Mouse (Mus musculus) liver, embryonic 11.5 days (tissue): ENCODE measurements at regions not wholly inside any gene's neighbourhood (a gene's known extent, or its start where the extent isn't known, plus 50 kb on each side); places are given as distances from the start of the nearest gene placed in this dataset.

Experiments used
- ATAC-seq: fragments of 200-750 bp; cut with Nextera tagmentation; replicated peaks from 2 replicates; pipeline ENCODE4 v1.8.0; 2017; ENCODE audit warnings: moderate number of reproducible peaks, mild to moderate bottlenecking, moderate TSS enrichment, moderate library complexity; ENCODE audit not compliant: low FRiP score
- DNase-seq: peaks from one replicate; pipeline ENCODE4 v3.0.0-alpha.2; 2017; ENCODE audit warnings: low spot score
- H3K27ac ChIP-seq: fragments of 300-500 bp; sonication (generic); 2 replicates; pipeline ENCODE4 v1.5.1; 2014; ENCODE audit warnings: mild to moderate bottlenecking, low read depth, low read length, control low read depth
- H3K27me3 ChIP-seq: fragments of 300-500 bp; sonication (generic); replicated peaks from 2 replicates; pipeline ENCODE4 v1.6.1; 2014; ENCODE audit warnings: low read length, mixed read lengths; ENCODE audit not compliant: control insufficient read depth, insufficient read depth
- H3K36me3 ChIP-seq: fragments of 300-500 bp; sonication (generic); 2 replicates; pipeline ENCODE4 v1.6.1; 2014; ENCODE audit warnings: mild to moderate bottlenecking, low read length, moderate library complexity, mixed read lengths; ENCODE audit not compliant: control insufficient read depth, insufficient read depth
- H3K4me1 ChIP-seq: fragments of 300-500 bp; sonication (generic); replicated peaks from 2 replicates; pipeline ENCODE4 v1.6.1; 2014; ENCODE audit warnings: low read length, mixed read lengths; ENCODE audit not compliant: control insufficient read depth, insufficient read depth
- H3K4me2 ChIP-seq: fragments of 300-500 bp; sonication (generic); 2 replicates; pipeline ENCODE4 v1.6.1; 2014; ENCODE audit warnings: mild to moderate bottlenecking, control low read depth, moderate library complexity
- H3K4me3 ChIP-seq: fragments of 300-500 bp; sonication (generic); 2 replicates; pipeline ENCODE4 v1.5.1; 2014; ENCODE audit warnings: low read depth, low read length, control low read depth
- H3K9ac ChIP-seq: fragments of 300-500 bp; sonication (generic); 2 replicates; pipeline ENCODE4 v1.6.1; 2014; ENCODE audit warnings: low read depth, low read length, control low read depth
- H3K9me3 ChIP-seq: fragments of 300-500 bp; sonication (generic); 2 replicates; pipeline ENCODE4 v1.6.1; 2016; ENCODE audit warnings: low read length, inconsistent platforms, mixed read lengths; ENCODE audit not compliant: control insufficient read depth
- WGBS: fragments of 180-500 bp; shearing (Covaris S2); extraction: QIAGEN DNeasy Blood & Tissue Kit; methylation state at CpG from one replicate; pipeline ENCODE4 v1.1.7; 2014; 5-methylcytosine and 5-hydroxymethylcytosine counted together

GRCm38 (mm10) chr13:46180606-46181133 lies 92.9 kb upstream of the Stmnd1 start:
- Histone ChIP-seq H3K36me3 (no peaks in the 10 kb centered on the region), H3K27ac (no peak overlapping the region), H3K4me2 (no peak overlapping the region), H3K9me3 (no peaks in the 10 kb centered on the region), H3K4me1 (no peaks in the 10 kb centered on the region), H3K27me3 (no peaks in the 10 kb centered on the region; the same call in 1 of the 2 replicates), H3K9ac (no peak overlapping the region), H3K4me3 (no peak overlapping the region)
- DNase-seq = no peak
- 60% methylated on average over 12 of the region's 12 CpGs for WGBS
- ATAC-seq = no peak

- Histone ChIP-seq H3K4me3 (no peak overlapping the region), H3K4me1 (no peaks in the 10 kb centered on the region), H3K9ac (no peak overlapping the region), H3K27me3 (no peaks in the 10 kb centered on the region; the same call in 1 of the 2 replicates), H3K36me3 (no peaks in the 10 kb centered on the region), H3K9me3 (no peaks in the 10 kb centered on the region), H3K4me2 (no peak overlapping the region), H3K27ac (no peak overlapping the region)
- DNase-seq (no peak), ATAC-seq (no peak)
- 86% methylated on average over 3 of the region's 3 CpGs for WGBS
These were observed 93.6 kb upstream of the Stmnd1 start for GRCm38 (mm10) chr13:46179916-46180315.

DNA sequence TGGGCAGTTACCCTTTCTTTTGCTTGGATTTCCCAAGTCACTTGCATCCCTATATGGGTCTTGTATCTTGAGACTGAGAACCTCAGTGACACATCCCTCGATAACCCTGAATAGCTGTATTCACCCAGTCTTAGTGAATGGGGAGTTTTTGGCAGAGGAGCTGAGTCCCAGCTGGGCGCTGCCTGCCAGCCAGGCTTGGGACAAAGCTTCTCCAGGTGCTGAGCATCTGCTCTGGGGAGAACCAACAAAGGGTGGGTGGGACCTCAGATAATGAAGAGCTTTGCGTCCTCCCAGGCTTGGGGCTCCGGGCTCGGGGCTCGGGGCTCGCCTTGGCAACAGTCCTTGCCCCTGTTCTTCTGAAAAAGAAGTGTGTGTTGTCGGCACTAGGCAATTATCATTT lies 100.4 kb upstream of the Stmnd1 start:
- ATAC-seq (no peak), DNase-seq (no peak)
- no peaks in the 10 kb centered on the region for H3K9me3 ChIP-seq
- H3K27me3 ChIP-seq = no peaks in the 10 kb centered on the region; the same call in 1 of the 2 replicates
- no peak overlapping the region for H3K27ac ChIP-seq
- H3K4me3 ChIP-seq = no peak overlapping the region
- no peak overlapping the region for H3K4me2 ChIP-seq
- H3K9ac ChIP-seq = no peak overlapping the region
- H3K4me1 ChIP-seq = no peaks in the 10 kb centered on the region
- 53% methylated on average over 8 of the region's 8 CpGs for WGBS
- no peaks in the 10 kb centered on the region for H3K36me3 ChIP-seq

- Histone ChIP-seq H3K36me3 (no peaks in the 10 kb centered on the region), H3K4me2 (no peak overlapping the region), H3K4me3 (no peak overlapping the region), H3K9ac (no peak overlapping the region), H3K27me3 (no peaks in the 10 kb centered on the region; the same call in 1 of the 2 replicates), H3K4me1 (no peaks in the 10 kb centered on the region), H3K9me3 (no peaks in the 10 kb centered on the region), H3K27ac (no peak overlapping the region)
- DNase-seq (peak; percentile 59), ATAC-seq (no peak)
- 5% methylated on average over 10 of the region's 10 CpGs for WGBS
These were observed 111.5 kb upstream of the Stmnd1 start for GRCm38 (mm10) chr13:46162025-46162374.

- Histone ChIP-seq H3K4me1 (no peaks in the 10 kb centered on the region), H3K4me3 (no peak overlapping the region), H3K9me3 (no peaks in the 10 kb centered on the region), H3K9ac (no peak overlapping the region), H3K36me3 (no peaks in the 10 kb centered on the region), H3K27me3 (no peaks in the 10 kb centered on the region; the same call in 1 of the 2 replicates), H3K27ac (no peak overlapping the region), H3K4me2 (no peak overlapping the region)
- 58% methylated on average over 13 of the region's 13 CpGs for WGBS
- no peak for ATAC-seq
- peak; percentile 33 for DNase-seq
These were observed 112.1 kb upstream of the Stmnd1 start for GRCm38 (mm10) chr13:46161261-46162024.

DNA sequence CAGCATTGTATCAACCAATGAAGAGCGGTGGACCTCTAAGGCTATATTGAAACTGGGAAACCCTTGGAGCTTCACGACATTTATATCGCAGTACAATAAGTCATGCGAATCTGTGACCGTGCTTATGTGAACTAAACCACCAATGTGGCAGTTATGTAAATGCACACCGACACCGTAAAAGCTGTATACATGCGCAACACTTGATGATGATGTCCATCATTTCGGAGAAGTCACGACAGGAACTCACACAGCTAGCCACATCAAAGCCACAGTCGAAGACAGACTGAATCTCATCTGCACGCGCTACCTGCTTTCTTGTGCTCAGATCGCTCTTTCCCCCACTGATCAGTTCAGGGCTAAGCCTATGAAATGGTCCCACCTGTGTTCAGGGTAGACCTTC lies 114.2 kb upstream of the Stmnd1 start:
- no peak for DNase-seq
- ATAC-seq = no peak
- Histone ChIP-seq H3K4me3 (no peak overlapping the region), H3K4me2 (no peak overlapping the region), H3K9ac (no peak overlapping the region), H3K4me1 (no peaks in the 10 kb centered on the region), H3K9me3 (no peaks in the 10 kb centered on the region), H3K36me3 (no peaks in the 10 kb centered on the region), H3K27ac (no peak overlapping the region), H3K27me3 (no peaks in the 10 kb centered on the region; the same call in 1 of the 2 replicates)
- 90% methylated on average over 14 of the region's 14 CpGs for WGBS

DNA sequence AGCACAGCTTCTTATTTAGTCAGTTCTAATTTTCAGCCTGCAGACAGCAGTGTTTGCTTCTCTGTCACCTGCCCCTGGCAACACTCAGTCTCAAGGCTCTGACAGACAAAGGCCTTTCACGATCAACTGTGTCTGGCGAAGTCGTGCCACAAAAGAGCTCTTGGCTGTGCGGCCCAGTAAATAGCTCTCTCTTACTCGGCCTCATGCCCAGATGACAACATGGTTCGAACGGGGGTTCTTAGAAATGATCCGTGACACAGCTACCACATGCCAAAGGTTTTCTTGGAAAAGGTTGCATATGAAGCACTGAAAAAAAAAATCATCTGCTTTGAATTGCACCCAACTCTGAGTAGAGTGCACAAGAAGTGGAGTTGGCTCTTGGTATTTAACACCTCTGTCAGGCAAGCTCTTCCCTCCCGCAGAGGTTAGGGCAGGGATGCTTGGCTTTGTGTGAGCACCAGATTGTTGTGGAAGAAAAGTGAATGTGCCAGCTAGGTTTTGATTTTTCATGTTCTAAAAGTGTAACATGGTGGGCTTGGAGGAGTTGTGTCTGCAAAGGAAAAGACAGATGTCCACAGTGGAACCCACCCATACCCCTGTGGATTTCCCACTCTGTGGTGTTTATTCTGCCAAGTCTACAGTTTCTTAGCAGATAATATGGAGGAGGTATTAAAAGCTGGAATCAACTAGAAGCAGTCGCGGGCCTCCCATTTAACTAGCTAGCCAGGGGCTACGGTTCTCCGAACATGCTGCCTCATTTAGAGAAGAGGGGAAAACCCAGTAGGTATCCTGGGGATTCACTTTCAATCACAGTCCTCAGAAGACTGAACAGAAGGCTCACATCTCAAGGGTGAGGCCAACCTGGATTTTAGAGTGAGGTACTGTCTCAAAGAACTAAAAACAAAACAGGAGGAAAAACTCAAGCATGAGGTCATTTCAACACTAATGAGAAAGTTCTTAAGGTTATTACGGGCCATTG lies 120.0 kb upstream of the Stmnd1 start:
- ATAC-seq (no peak), DNase-seq (no peak)
- Histone ChIP-seq H3K4me2 (no peak overlapping the region), H3K4me3 (no peak overlapping the region), H3K4me1 (no peaks in the 10 kb centered on the region), H3K9ac (no peak overlapping the region), H3K27ac (no peak overlapping the region), H3K9me3 (no peaks in the 10 kb centered on the region), H3K36me3 (no peaks in the 10 kb centered on the region), H3K27me3 (no peaks in the 10 kb centered on the region)
- WGBS = 87% methylated on average over 14 of the region's 14 CpGs

- 72% methylated on average over 3 of the region's 3 CpGs for WGBS
- Histone ChIP-seq H3K27me3 (no peaks in the 10 kb centered on the region), H3K4me1 (no peaks in the 10 kb centered on the region), H3K9me3 (no peaks in the 10 kb centered on the region), H3K9ac (no peak overlapping the region), H3K4me3 (no peak overlapping the region), H3K36me3 (no peaks in the 10 kb centered on the region), H3K4me2 (no peak overlapping the region), H3K27ac (no peak overlapping the region)
- DNase-seq (no peak), ATAC-seq (no peak)
These were observed 133.5 kb upstream of the Stmnd1 start for GRCm38 (mm10) chr13:46140006-46140405.
